Mouse (Mus musculus): ENCODE measurements around the gene Ptprj.

DNA sequence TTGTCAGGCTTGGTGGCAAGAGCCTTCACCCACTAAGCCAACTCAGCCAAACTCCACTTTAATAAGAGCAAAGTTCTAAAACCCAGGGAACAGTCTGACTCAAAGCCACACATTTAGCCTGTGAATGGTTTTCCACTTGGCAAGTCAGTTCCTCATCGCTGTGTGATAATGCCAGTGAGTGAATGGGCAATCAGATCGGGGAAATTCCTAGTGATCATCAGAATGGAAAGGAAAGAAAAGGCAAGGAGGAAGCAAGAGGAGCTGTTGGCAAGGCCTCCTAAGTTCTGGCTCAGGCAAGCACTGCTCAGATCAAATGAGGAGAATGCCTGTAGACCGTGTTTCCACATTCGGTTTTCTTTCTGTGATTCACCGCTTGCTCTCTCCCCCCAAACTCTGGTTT, 35.2 kb downstream of the Ptprj start:
- TF ChIP-seq CTCF (IDR thresholded peaks at IDR 0.05; ENCODE audit: control insufficient read depth, insufficient read depth, insufficient replicate concordance, low read depth, low read length) (no peak), POLR2A (IDR thresholded peaks at IDR 0.05; ENCODE audit: control insufficient read depth, low read depth, low read length) (no peak)
